Mouse (Mus musculus) CD4-positive naive resting alpha-beta T cell, adult 76 days (primary cell): Measurements from ENCODE around the gene Il1rapl2. TPM values are rescaled to one million over a fixed set of nuclear protein-coding genes. Genes with fewer than 3 reads are reported as not detected.

ENCODE experiments used
- total RNA-seq: library from RNA; stranded (reverse); gene quantifications from one replicate; pipeline ENCODE4 v1.2.4, GENCODE M21; 2023

The Il1rapl2 gene
- not detected for total RNA-seq

DNA sequence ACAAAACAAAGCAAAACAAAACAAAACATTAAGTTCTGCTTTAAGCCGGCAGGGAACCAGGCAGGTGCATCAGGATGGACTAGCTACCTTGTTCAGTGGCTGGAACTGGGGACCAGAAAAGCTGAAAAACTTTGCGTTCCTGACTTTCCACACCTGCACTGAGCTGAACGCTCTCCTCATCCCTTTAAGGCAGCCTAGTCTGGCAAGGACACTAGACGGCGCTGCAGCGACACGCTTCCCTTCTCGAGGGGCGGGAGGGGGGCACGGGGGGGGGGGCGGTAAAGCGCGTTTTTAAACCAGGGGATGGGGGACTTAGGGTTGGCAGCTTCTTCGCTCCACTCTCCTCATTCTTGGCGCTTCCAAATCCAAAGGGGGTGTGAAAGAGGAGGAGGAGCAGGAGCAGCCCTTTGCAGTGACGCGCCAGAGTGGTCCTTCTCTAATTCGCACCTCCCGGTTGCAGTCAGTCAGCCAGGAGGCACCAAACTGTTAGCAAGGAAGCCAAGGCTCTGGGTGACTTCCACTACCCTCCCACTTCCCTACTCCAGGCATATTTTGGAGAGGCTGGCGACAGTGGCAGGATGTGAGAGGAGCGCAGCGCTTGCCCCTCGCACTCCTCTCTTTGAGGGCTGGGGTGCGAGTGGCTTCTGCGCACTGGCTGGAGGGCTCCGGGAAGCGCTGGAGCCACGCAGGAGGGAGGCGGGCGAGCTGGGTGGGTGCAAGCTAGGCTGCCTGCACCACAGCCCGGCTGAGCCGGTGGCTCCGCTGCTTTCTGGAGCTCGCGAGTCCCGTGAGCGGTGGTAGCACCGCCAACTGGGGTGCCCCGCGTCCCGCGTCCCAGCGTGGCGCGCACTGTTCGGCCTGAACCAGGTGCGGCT lies at the start of gene Il1rapl2:
TSS of gene Il1rapl2 (plus strand) at position 288 of the 875 bp plus-strand sequence.

GRCm38 (mm10) chrX:138209480-138209879 lies 639.1 kb downstream of the Il1rapl2 start, which contains the start of gene Tex13a:
Tex13a (minus strand) TSS chrX:138209580.

